Mouse (Mus musculus): ENCODE results near the gene Gprc5c.

DNA sequence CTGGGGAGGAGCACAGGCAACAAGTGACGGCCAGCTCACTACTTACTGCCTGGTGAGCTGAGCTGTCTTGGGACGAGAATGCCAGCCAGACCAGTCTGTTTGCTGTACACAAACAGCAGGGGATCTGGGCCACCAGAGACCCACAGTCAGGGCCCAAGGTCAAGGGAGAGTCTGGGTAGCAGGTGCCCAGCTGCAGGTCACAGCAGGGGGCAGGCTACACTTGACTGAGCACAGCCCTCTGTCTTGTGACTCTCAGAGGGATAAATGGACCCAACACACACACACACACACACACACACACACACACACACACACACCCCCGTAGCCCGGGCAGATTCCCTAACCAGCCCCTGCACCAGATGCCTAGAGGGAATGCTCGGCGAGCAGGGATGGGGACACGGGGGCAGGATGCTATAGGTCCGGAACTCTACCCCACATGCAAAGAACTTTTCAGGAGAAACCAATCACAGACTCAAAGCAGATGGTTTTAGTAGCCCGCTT, 24.4 kb downstream of the Gprc5c start:
- TF ChIP-seq POLR2A (IDR thresholded peaks at IDR 0.05; ENCODE audit: insufficient read depth, low read length) (no peak), EP300 (IDR thresholded peaks at IDR 0.05; ENCODE audit: insufficient read depth, low read depth, low read length) (peak; percentile 88), CTCF (IDR thresholded peaks at IDR 0.05; ENCODE audit: low read depth, low read length) (no peak)
